Mouse (Mus musculus): ENCODE data around the gene Erich3.

GRCm38 (mm10) chr3:154700296-154700695, 36.6 kb downstream of the Erich3 start:
- no peak for TF ChIP-seq POLR2A (IDR thresholded peaks at IDR 0.05; ENCODE audit: extremely low read depth, insufficient read depth, low read length)
- no peak for TF ChIP-seq CTCF (IDR thresholded peaks at IDR 0.05; ENCODE audit: extremely low read depth, insufficient read depth, low read length)
